Mouse (Mus musculus) liver, adult 2 months (tissue): Measurements from ENCODE around the gene Sspn. TPM values are rescaled to one million over a fixed set of nuclear protein-coding genes. Genes with fewer than 3 reads are reported as not detected.

Experiments used
- DNase-seq: peaks from one replicate; pipeline ENCODE4 v3.0.0-alpha.2; 2011; ENCODE audit warnings: low read depth, low spot score; ENCODE audit errors: extremely low read depth
- H3K27ac ChIP-seq: fragments of 200-500 bp; replicated peaks from 2 replicates; pipeline ENCODE4 v1.5.1; 2012; ENCODE audit warnings: low read depth, mild to moderate bottlenecking, control low read depth, inconsistent platforms, low read length; ENCODE audit not compliant: insufficient read depth
- H3K27me3 ChIP-seq: fragments of 200-500 bp; 2 replicates; pipeline ENCODE4 v1.6.1; 2012; ENCODE audit warnings: mild to moderate bottlenecking, moderate library complexity, low read length, inconsistent platforms; ENCODE audit not compliant: control insufficient read depth, insufficient read depth
- H3K36me3 ChIP-seq: fragments of 200-500 bp; 2 replicates; pipeline ENCODE4 v1.6.1; 2012; ENCODE audit warnings: low read length, inconsistent platforms; ENCODE audit not compliant: control insufficient read depth, insufficient read depth
- H3K4me1 ChIP-seq: fragments of 200-500 bp; 2 replicates; pipeline ENCODE4 v1.6.1; 2011; ENCODE audit warnings: low read length; ENCODE audit not compliant: control insufficient read depth, insufficient read depth
- H3K4me3 ChIP-seq: fragments of 200-500 bp; 2 replicates; pipeline ENCODE4 v1.5.1; 2011; ENCODE audit warnings: low read depth, mild to moderate bottlenecking, control low read depth, low read length, moderate library complexity; ENCODE audit not compliant: insufficient read depth
- H3K79me2 ChIP-seq: fragments of 200-500 bp; 2 replicates; pipeline ENCODE4 v1.6.1; 2012; ENCODE audit warnings: inconsistent platforms, mild to moderate bottlenecking, low read length, moderate library complexity; ENCODE audit not compliant: control insufficient read depth, insufficient read depth
- H3K9ac ChIP-seq: fragments of 200-500 bp; 2 replicates; pipeline ENCODE4 v1.6.1; 2012; ENCODE audit warnings: low read depth, mild to moderate bottlenecking, control low read depth, inconsistent platforms, low read length
- CTCF ChIP-seq: fragments of 200-500 bp; IDR thresholded peaks from 2 replicates; pipeline ENCODE4 v1.5.1; 2011; ENCODE audit warnings: low read depth, low read length, control low read depth
- POLR2A ChIP-seq: fragments of 200-500 bp; IDR thresholded peaks from 2 replicates; pipeline ENCODE4 v1.6.1; 2011; ENCODE audit warnings: low read length, control low read depth; ENCODE audit not compliant: insufficient read depth; ENCODE audit errors: extremely low read depth
- WGBS: fragments of 180-500 bp; shearing (Covaris S2); methylation state at CpG from one replicate; pipeline ENCODE4 v1.1.7; 2018; 5-methylcytosine and 5-hydroxymethylcytosine counted together
- polyA plus RNA-seq: library from polyadenylated mRNA; depleted of rRNA; stranded (reverse); fragments of >200 nt; gene quantifications from 2 replicates; pipeline ENCODE4 v1.2.3, GENCODE M21; 2012
- total RNA-seq: library from RNA; depleted of rRNA; stranded (reverse); fragments of >200 nt; gene quantifications from 2 replicates; pipeline ENCODE4 v1.2.3, GENCODE M21; 2014

Sspn gene
- total and polyA plus RNA-seq, 2 experiments, result 0.34 to 0.83 TPM

DNA sequence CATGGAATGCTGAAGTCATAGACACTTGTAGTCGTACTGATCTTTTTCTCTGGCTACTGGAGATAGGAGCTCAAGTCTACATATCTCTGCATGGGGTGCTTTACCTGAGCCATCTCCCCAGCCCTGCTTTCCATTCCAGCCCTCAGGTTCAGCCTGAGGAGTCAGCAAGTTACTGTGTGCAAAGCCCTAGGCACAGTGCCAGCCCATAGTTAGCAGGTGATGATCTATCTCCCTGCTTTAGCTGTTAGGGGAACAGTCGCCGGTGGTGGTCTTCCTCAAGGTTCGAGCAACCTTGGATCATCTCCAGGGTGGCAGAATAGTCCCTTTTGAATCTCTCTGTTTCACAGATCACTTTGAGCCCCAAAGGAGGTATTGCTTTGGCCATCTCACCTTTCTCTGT, 5.1 kb downstream of the Sspn start:
- Histone ChIP-seq H3K4me3 (no peak overlapping the region), H3K36me3 (no peaks in the 10 kb centered on the region), H3K4me1 (no peaks in the 10 kb centered on the region), H3K27me3 (no peaks in the 10 kb centered on the region; the same call in 1 of the 2 replicates), H3K9ac (no peak overlapping the region), H3K79me2 (no peaks in the 10 kb centered on the region), H3K27ac (no peak overlapping the region)
- no peak for TF ChIP-seq CTCF
- no peak for DNase-seq
- 96% methylated on average over 4 of the region's 4 CpGs for WGBS

DNA sequence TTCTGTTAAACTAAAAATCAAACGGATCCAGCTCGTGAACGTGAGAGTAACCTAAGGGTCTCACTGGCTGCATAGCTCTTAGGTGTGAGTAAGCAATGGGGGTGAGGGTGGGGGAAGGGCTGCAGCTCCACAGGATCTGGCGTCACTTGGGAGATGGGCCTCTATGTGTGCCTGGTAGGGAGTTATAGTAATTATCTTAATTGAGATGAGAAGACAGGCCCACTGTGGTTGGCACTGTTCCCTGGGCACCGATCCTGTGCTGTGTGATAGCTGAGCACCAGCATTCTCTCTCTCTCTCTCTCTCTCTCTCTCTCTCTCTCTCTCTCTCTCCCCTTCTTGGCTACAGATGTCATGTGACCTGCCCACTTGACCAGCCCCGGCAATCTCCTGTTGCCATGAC, 9.4 kb downstream of the Sspn start:
- Histone ChIP-seq H3K4me1 (no peaks in the 10 kb centered on the region), H3K9ac (no peak overlapping the region), H3K36me3 (no peaks in the 10 kb centered on the region), H3K27ac (no peak overlapping the region), H3K27me3 (no peaks in the 10 kb centered on the region; the same call in 1 of the 2 replicates), H3K79me2 (no peaks in the 10 kb centered on the region), H3K4me3 (no peak overlapping the region)
- no peak for DNase-seq
- no peak for TF ChIP-seq POLR2A
- no peak for TF ChIP-seq CTCF
- WGBS, result 77% methylated on average over 6 of the region's 6 CpGs

GRCm38 (mm10) chr6:145942263-145942966, 11.0 kb downstream of the Sspn start:
- no peaks in the 10 kb centered on the region for H3K36me3 ChIP-seq
- no peak for TF ChIP-seq CTCF
- no peak for TF ChIP-seq POLR2A
- H3K79me2 ChIP-seq, result no peaks in the 10 kb centered on the region
- 51% methylated on average over 12 of the region's 12 CpGs for WGBS
- no peaks in the 10 kb centered on the region for H3K27me3 ChIP-seq
- H3K27ac ChIP-seq, result no peak overlapping the region
- no peaks in the 10 kb centered on the region for H3K4me1 ChIP-seq
- no peak for DNase-seq
- no peak overlapping the region for H3K9ac ChIP-seq
- H3K4me3 ChIP-seq, result no peak overlapping the region

DNA sequence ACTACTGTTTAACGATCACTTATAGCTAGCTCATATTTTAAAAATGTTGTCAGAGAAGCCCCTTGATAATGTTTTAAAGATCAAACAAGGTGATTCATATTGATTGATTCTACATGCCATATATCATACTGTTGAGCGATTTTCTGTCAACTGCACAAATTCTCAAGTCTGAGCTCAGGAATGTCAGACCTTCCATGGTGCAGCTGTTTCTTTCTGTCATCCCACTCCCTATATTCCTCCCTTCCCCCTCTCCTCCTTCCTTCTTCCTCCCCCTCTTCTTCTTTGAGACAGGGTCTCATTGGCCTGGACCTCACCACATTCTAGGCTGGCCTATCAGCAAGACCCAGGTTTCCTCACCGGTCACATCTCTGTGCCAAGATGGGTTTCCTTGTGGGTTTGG, 12.0 kb downstream of the Sspn start:
- Histone ChIP-seq H3K36me3 (no peaks in the 10 kb centered on the region), H3K9ac (no peak overlapping the region), H3K4me3 (no peak overlapping the region), H3K27ac (no peak overlapping the region), H3K4me1 (no peaks in the 10 kb centered on the region), H3K27me3 (no peaks in the 10 kb centered on the region), H3K79me2 (no peaks in the 10 kb centered on the region)
- no peak for TF ChIP-seq POLR2A
- no peak for TF ChIP-seq CTCF
- WGBS, result 88% methylated on average over 3 of the region's 3 CpGs
- no peak for DNase-seq

DNA sequence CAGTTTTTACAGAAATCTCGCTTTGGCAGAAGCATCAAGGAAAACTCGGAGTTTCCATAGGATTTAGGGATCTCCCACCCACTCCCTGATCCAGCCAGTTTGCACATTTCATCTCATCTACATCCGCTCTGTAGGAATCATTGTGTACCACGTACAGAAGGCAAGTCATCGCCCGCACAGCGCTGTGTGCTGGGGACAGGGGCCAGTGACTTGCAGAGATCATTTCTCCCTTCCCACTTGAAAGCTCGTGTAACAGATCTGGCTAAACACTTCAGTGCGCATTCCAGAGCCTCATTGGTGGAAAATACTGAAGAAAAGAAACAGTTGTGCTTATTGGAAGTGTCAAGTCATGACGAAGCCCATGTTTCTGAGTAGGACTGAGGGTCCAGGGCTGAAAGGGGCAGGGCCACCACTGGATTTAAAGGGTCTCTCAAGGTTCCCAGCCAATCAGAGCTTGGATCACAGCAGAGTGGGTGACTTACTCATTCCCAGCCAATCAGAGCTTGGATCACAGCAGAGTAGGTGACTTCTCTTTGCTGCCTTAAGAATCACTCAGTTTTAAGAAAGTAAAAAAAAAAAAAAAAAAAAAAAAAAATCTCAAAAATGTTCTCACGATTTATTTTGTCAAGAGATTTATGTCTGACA, 14.4 kb downstream of the Sspn start:
- H3K27me3 ChIP-seq, result no peaks in the 10 kb centered on the region
- H3K4me1 ChIP-seq, result no peaks in the 10 kb centered on the region
- no peaks in the 10 kb centered on the region for H3K79me2 ChIP-seq
- no peak overlapping the region for H3K27ac ChIP-seq
- H3K4me3 ChIP-seq, result no peak overlapping the region
- 88% methylated on average over 11 of the region's 11 CpGs for WGBS
- TF ChIP-seq POLR2A, result no peak
- no peak for TF ChIP-seq CTCF
- no peak overlapping the region for H3K9ac ChIP-seq
- no peaks in the 10 kb centered on the region for H3K36me3 ChIP-seq
- DNase-seq, result no peak

DNA sequence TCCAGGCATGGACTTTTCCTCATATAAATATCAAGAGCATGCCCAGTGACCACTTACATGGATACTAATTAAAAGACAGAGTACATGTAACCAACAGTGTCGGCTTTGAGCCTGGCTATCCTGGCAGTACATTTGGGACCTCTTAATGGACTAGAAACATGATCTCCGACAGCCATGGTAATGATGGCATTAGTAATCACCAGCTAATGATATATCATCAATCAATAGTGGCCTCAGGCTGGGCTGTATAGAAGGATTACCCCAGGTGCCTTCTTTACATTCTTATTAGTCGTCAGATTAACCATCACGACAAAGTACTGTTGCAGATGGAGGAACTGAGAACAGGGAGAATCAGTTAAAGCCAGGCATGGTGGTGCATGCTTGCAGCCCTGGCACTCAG, 17.6 kb downstream of the Sspn start:
- TF ChIP-seq CTCF (no peak), POLR2A (no peak)
- no peak overlapping the region for H3K9ac ChIP-seq
- no peaks in the 10 kb centered on the region for H3K79me2 ChIP-seq
- no peak for DNase-seq
- H3K4me1 ChIP-seq, result no peaks in the 10 kb centered on the region
- H3K27me3 ChIP-seq, result no peaks in the 10 kb centered on the region
- H3K36me3 ChIP-seq, result no peaks in the 10 kb centered on the region
- WGBS, result 81% methylated on average over 4 of the region's 4 CpGs
- no peak overlapping the region for H3K27ac ChIP-seq
- H3K4me3 ChIP-seq, result no peak overlapping the region
